Mouse (Mus musculus): ENCODE results near the gene Rab6b.

Rab6b gene

GRCm38 (mm10) chr9:103208802-103209423 lies 97.3 kb downstream of the Rab6b start:
- no peak for DNase-seq

GRCm38 (mm10) chr9:103212654-103213420 lies 101.2 kb downstream of the Rab6b start:
- peak in 1 of 2 experiments; percentile 14 for DNase-seq

GRCm38 (mm10) chr9:103213631-103214030 lies 102.0 kb downstream of the Rab6b start:
- no peak for DNase-seq

- no peak for DNase-seq
Observed at GRCm38 (mm10) chr9:103214281-103214680, 102.7 kb downstream of the Rab6b start.

- no peak for DNase-seq
Observed at GRCm38 (mm10) chr9:103224721-103225120, 113.1 kb downstream of the Rab6b start.

GRCm38 (mm10) chr9:103225464-103225863 lies 113.9 kb downstream of the Rab6b start:
- DNase-seq: peak; percentile 35 to 42

- peak; percentile 69 for DNase-seq
Observed at GRCm38 (mm10) chr9:103226806-103227205, 115.2 kb downstream of the Rab6b start.

GRCm38 (mm10) chr9:103227760-103228159 lies 116.2 kb downstream of the Rab6b start:
- no peak for DNase-seq

GRCm38 (mm10) chr9:103228370-103229003 lies 116.9 kb downstream of the Rab6b start:
- no peak for DNase-seq

GRCm38 (mm10) chr9:103229037-103229867 lies 117.7 kb downstream of the Rab6b start:
- no peak for DNase-seq

- DNase-seq: peak; percentile 41 to 62
Observed at GRCm38 (mm10) chr9:103230151-103230951, 118.8 kb downstream of the Rab6b start, which contains the start of the genes Gm20425 and Trf. Gene Gm20425, minus strand, starts transcription at chr9:103230307. Gene Trf, minus strand, starts transcription at chr9:103230444.

- no peak for DNase-seq
Observed at GRCm38 (mm10) chr9:103232232-103233005, 120.8 kb downstream of the Rab6b start.

GRCm38 (mm10) chr9:103233006-103233395 lies 121.4 kb downstream of the Rab6b start:
- peak in 1 of 2 experiments; percentile 11 for DNase-seq

GRCm38 (mm10) chr9:103234059-103234458 lies 122.5 kb downstream of the Rab6b start:
- no peak for DNase-seq

- peak; percentile 6 to 26 for DNase-seq
Observed at GRCm38 (mm10) chr9:103234565-103235165, 123.1 kb downstream of the Rab6b start.

Data from kidney, postnatal 4 days (tissue).